Comparison of ENCODE assay signal across 9 mouse cellular contexts in genomic region chr11:120492878-120493203, GRCm38 (mm10). TPM values are rescaled to one million over a fixed set of nuclear protein-coding genes. Genes with fewer than 3 reads are reported as not detected.
DNase-seq lines count a peak whose midpoint lies in the region; ATAC-seq lines count a peak whose summit lies in the region.
"Had no signal": no experiment of that assay in that cellular context is flagged by ENCODE, and none has a peak within 500 bp of the region (broad histone marks: within the 10 kb centered on the region; RNA-seq: fewer than 3 reads in every experiment).

No protein-coding gene starts in this region.

- H3K4me2 ChIP-seq in lung, embryonic 16.5 days (ENCODE audit: low read depth, low read length) = peak overlapping the region; percentile 87
- peak overlapping the region; percentile 81 for H3K4me2 ChIP-seq in forebrain, embryonic 13.5 days
- H3K4me2 ChIP-seq in liver, embryonic 11.5 days = peak overlapping the region; percentile 94
- H3K4me2 ChIP-seq in stomach, embryonic 14.5 days (replicated peaks; ENCODE audit: low read depth, low read length) = peak overlapping the region; percentile 91

- ATAC-seq in lung, embryonic 16.5 days (ENCODE audit: low read depth) = no peak
- ATAC-seq in forebrain, embryonic 13.5 days = no peak
- no peak for ATAC-seq in liver, embryonic 11.5 days (replicated peaks; ENCODE audit: low FRiP score)
- no peak for ATAC-seq in stomach, embryonic 14.5 days (ENCODE audit: insufficient number of reproducible peaks, insufficient read depth, low FRiP score, low read depth)

- no peak for DNase-seq in lung, postnatal 25 days (ENCODE audit: low spot score)
- DNase-seq in liver, embryonic 11.5 days (ENCODE audit: low spot score) = no peak
- no peak for DNase-seq in cerebellum, adult 9-10 months
- DNase-seq in spleen, postnatal 10 days (ENCODE audit: low spot score in 2 of 2) = no peak
- no peak for DNase-seq in right cerebral cortex, postnatal 10 days (ENCODE audit: low spot score in 2 of 2)
- DNase-seq: gastrocnemius, postnatal 14 days had no signal

- peak overlapping the region; percentile 88 for H3K4me3 ChIP-seq in lung, embryonic 16.5 days (ENCODE audit: low read length)
- peak overlapping the region; percentile 96 for H3K4me3 ChIP-seq in forebrain, embryonic 13.5 days
- peak overlapping the region; percentile 92 for H3K4me3 ChIP-seq in liver, embryonic 11.5 days (ENCODE audit: low read depth, low read length)
- H3K4me3 ChIP-seq in stomach, embryonic 14.5 days (ENCODE audit: low read depth, low read length) = peak overlapping the region; percentile 91

- WGBS in lung, embryonic 16.5 days = 20% methylated on average over 3 of the region's 3 CpGs
- 17% methylated on average over 3 of the region's 3 CpGs for WGBS in forebrain, embryonic 13.5 days
- 34% methylated on average over 3 of the region's 3 CpGs for WGBS in liver, embryonic 11.5 days
- WGBS in stomach, embryonic 14.5 days = 26% methylated on average over 3 of the region's 3 CpGs

- peaks cover 20% of the 10 kb centered on the region for H3K4me1 ChIP-seq in lung, embryonic 16.5 days (replicated peaks; ENCODE audit: control insufficient read depth, insufficient read depth, low read length)
- H3K4me1 ChIP-seq in forebrain, embryonic 13.5 days = peaks cover 40% of the 10 kb centered on the region
- peaks cover 33% of the 10 kb centered on the region for H3K4me1 ChIP-seq in liver, embryonic 11.5 days (replicated peaks; ENCODE audit: control insufficient read depth, insufficient read depth, low read length)
- peaks cover 22% of the 10 kb centered on the region for H3K4me1 ChIP-seq in stomach, embryonic 14.5 days (ENCODE audit: control insufficient read depth, insufficient read depth, low read length)

- no peaks in the 10 kb centered on the region for H3K27me3 ChIP-seq in lung, embryonic 16.5 days (ENCODE audit: control insufficient read depth, insufficient read depth, low read depth, low read length)
- H3K27me3 ChIP-seq in forebrain, embryonic 13.5 days = no peaks in the 10 kb centered on the region
- H3K27me3 ChIP-seq in liver, embryonic 11.5 days (replicated peaks; ENCODE audit: control insufficient read depth, insufficient read depth, low read length) = no peaks in the 10 kb centered on the region
- no peaks in the 10 kb centered on the region for H3K27me3 ChIP-seq in stomach, embryonic 14.5 days (ENCODE audit: control insufficient read depth, insufficient read depth, low read length)

- no peaks in the 10 kb centered on the region for H3K9me3 ChIP-seq in lung, embryonic 16.5 days (ENCODE audit: control insufficient read depth, low read length)
- no peaks in the 10 kb centered on the region for H3K9me3 ChIP-seq in forebrain, embryonic 13.5 days (replicated peaks)
- no peaks in the 10 kb centered on the region for H3K9me3 ChIP-seq in liver, embryonic 11.5 days (ENCODE audit: control insufficient read depth, low read length)
- H3K9me3 ChIP-seq in stomach, embryonic 14.5 days (ENCODE audit: control insufficient read depth, low read depth, low read length) = no peaks in the 10 kb centered on the region

- peak overlapping the region; percentile 89 for H3K9ac ChIP-seq in lung, embryonic 16.5 days (ENCODE audit: low read length)
- H3K9ac ChIP-seq in forebrain, embryonic 13.5 days = peak overlapping the region; percentile 92
- H3K9ac ChIP-seq in liver, embryonic 11.5 days (ENCODE audit: low read depth, low read length) = peak overlapping the region; percentile 95
- no peak overlapping the region for H3K9ac ChIP-seq in stomach, embryonic 14.5 days (replicated peaks; ENCODE audit: low read depth, low read length)

- H3K36me3 ChIP-seq in lung, embryonic 16.5 days (ENCODE audit: control insufficient read depth, insufficient read depth, low read length) = peaks cover 25% of the 10 kb centered on the region
- peaks cover 51% of the 10 kb centered on the region for H3K36me3 ChIP-seq in forebrain, embryonic 13.5 days (ENCODE audit: poor library complexity, severe bottlenecking)
- H3K36me3 ChIP-seq in liver, embryonic 11.5 days (ENCODE audit: control insufficient read depth, insufficient read depth, low read length) = peaks cover 33% of the 10 kb centered on the region
- peaks cover 49% of the 10 kb centered on the region for H3K36me3 ChIP-seq in stomach, embryonic 14.5 days (ENCODE audit: control insufficient read depth, insufficient read depth, low read length)

- peak overlapping the region; percentile 47 for H3K27ac ChIP-seq in lung, embryonic 16.5 days (ENCODE audit: low read length)
- peak overlapping the region; percentile 76 for H3K27ac ChIP-seq in forebrain, embryonic 13.5 days
- peak overlapping the region; percentile 75 for H3K27ac ChIP-seq in liver, embryonic 11.5 days (ENCODE audit: low read depth, low read length)
- peak overlapping the region; percentile 83; the same call in 1 of the 2 replicates for H3K27ac ChIP-seq in stomach, embryonic 14.5 days (ENCODE audit: low read length)

RNA-seq across cellular contexts. Expression of gene Slc25a10, which starts 1.2 kb away (rescaled TPM):
- 72.5 and 73.8 TPM in 2 replicates for polyA plus RNA-seq in lung, embryonic 16.5 days (2015; fragmentation: Nextera tagmentation; extraction: Ambion mirVana)
- polyA plus RNA-seq in forebrain, embryonic 13.5 days (2015; fragmentation: Nextera tagmentation; extraction: Ambion mirVana) = 31.1 and 41.9 TPM in 2 replicates
- 65.5 and 70.6 TPM in 2 replicates for polyA plus RNA-seq in liver, embryonic 11.5 days (2014; fragmentation: Nextera tagmentation; extraction: Ambion mirVana)
- 66.5 and 75.1 TPM in 2 replicates for polyA plus RNA-seq in stomach, embryonic 14.5 days (2014; fragmentation: Nextera tagmentation; extraction: Ambion mirVana)

RNA-seq across cellular contexts. Expression of gene Mrpl12, which starts 8.4 kb away (rescaled TPM):
- 113 and 117 TPM in 2 replicates for polyA plus RNA-seq in lung, embryonic 16.5 days (2015; fragmentation: Nextera tagmentation; extraction: Ambion mirVana)
- 127 TPM in 2 replicates for polyA plus RNA-seq in forebrain, embryonic 13.5 days (2015; fragmentation: Nextera tagmentation; extraction: Ambion mirVana)
- 252 and 266 TPM in 2 replicates for polyA plus RNA-seq in liver, embryonic 11.5 days (2014; fragmentation: Nextera tagmentation; extraction: Ambion mirVana)
- polyA plus RNA-seq in stomach, embryonic 14.5 days (2014; fragmentation: Nextera tagmentation; extraction: Ambion mirVana) = 150 and 153 TPM in 2 replicates

RNA-seq across cellular contexts. Expression of gene Arl16, which starts 25.4 kb away (rescaled TPM):
- 40.3 and 44.8 TPM in 2 replicates for polyA plus RNA-seq in lung, embryonic 16.5 days (2015; fragmentation: Nextera tagmentation; extraction: Ambion mirVana)
- polyA plus RNA-seq in forebrain, embryonic 13.5 days (2015; fragmentation: Nextera tagmentation; extraction: Ambion mirVana) = 49.8 and 56.5 TPM in 2 replicates
- polyA plus RNA-seq in liver, embryonic 11.5 days (2014; fragmentation: Nextera tagmentation; extraction: Ambion mirVana) = 39.1 and 40.2 TPM in 2 replicates
- 43.3 and 49.4 TPM in 2 replicates for polyA plus RNA-seq in stomach, embryonic 14.5 days (2014; fragmentation: Nextera tagmentation; extraction: Ambion mirVana)

RNA-seq across cellular contexts. Expression of gene Ccdc137, which starts 34.9 kb away (rescaled TPM):
- 34.8 and 38.1 TPM in 2 replicates for polyA plus RNA-seq in lung, embryonic 16.5 days (2015; fragmentation: Nextera tagmentation; extraction: Ambion mirVana)
- polyA plus RNA-seq in forebrain, embryonic 13.5 days (2015; fragmentation: Nextera tagmentation; extraction: Ambion mirVana) = 30.9 and 31.3 TPM in 2 replicates
- polyA plus RNA-seq in liver, embryonic 11.5 days (2014; fragmentation: Nextera tagmentation; extraction: Ambion mirVana) = 51.5 and 52.0 TPM in 2 replicates
- 30.9 and 31.1 TPM in 2 replicates for polyA plus RNA-seq in stomach, embryonic 14.5 days (2014; fragmentation: Nextera tagmentation; extraction: Ambion mirVana)

RNA-seq across cellular contexts. Expression of gene Oxld1, which starts 35.0 kb away (rescaled TPM):
- 13.2 and 14.8 TPM in 2 replicates for polyA plus RNA-seq in lung, embryonic 16.5 days (2015; fragmentation: Nextera tagmentation; extraction: Ambion mirVana)
- polyA plus RNA-seq in forebrain, embryonic 13.5 days (2015; fragmentation: Nextera tagmentation; extraction: Ambion mirVana) = 9.2 and 10.7 TPM in 2 replicates
- polyA plus RNA-seq in liver, embryonic 11.5 days (2014; fragmentation: Nextera tagmentation; extraction: Ambion mirVana) = 12.7 and 16.8 TPM in 2 replicates
- 15.0 and 15.3 TPM in 2 replicates for polyA plus RNA-seq in stomach, embryonic 14.5 days (2014; fragmentation: Nextera tagmentation; extraction: Ambion mirVana)
